Mouse (Mus musculus) embryo, embryonic 11 days (tissue): ENCODE measurements around the gene Trim66.
A peak's percentile ranks its signal among the peaks of the same experiment; 100 is the strongest.

Experiments used
- DNase-seq: peaks from one replicate; pipeline ENCODE4 v3.0.0-alpha.2; 2015

Gene Trim66

DNA sequence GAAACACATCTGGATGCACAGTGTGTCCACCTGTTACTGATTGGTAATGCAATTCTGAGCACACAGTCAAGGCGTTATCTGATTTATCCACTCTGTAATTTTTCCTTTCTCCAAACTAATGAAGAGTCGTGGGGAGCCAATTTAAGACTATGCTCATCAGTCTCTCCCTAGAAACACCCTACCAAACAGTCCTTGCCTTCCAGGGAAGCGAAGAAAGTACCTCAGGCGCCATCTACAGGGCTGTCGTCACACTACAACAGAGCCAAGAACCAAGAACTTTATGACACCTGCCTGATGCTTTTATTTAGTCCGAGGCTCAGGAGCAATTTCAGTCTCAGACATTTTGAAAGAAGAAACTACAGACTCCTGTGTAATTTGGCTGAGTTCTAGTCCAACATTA is 62.9 kb downstream of the Trim66 start:
- peak; percentile 64 for DNase-seq

DNA sequence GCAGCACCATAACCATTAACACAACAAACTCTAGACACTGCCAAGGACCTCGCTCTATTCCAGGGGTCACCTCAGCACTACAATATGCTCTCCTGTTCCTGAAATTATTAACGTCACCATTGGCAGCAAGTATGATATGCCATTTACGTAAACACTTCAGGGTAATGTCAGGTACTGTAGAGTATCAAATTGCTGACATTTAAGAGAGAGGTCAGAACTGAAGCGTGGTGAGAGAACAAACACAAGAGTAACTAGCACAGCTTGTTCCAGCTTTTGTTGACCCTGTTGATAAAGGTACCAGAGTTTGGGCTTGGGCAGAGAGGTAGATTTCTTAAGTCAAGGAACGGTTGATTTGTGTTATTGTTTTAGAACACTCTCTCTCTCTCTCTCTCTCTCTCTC is 65.2 kb downstream of the Trim66 start:
- DNase-seq, result no peak

- DNase-seq, result peak; percentile 22
Measured at GRCm38 (mm10) chr7:109440697-109441269, 67.2 kb downstream of the Trim66 start.

DNA sequence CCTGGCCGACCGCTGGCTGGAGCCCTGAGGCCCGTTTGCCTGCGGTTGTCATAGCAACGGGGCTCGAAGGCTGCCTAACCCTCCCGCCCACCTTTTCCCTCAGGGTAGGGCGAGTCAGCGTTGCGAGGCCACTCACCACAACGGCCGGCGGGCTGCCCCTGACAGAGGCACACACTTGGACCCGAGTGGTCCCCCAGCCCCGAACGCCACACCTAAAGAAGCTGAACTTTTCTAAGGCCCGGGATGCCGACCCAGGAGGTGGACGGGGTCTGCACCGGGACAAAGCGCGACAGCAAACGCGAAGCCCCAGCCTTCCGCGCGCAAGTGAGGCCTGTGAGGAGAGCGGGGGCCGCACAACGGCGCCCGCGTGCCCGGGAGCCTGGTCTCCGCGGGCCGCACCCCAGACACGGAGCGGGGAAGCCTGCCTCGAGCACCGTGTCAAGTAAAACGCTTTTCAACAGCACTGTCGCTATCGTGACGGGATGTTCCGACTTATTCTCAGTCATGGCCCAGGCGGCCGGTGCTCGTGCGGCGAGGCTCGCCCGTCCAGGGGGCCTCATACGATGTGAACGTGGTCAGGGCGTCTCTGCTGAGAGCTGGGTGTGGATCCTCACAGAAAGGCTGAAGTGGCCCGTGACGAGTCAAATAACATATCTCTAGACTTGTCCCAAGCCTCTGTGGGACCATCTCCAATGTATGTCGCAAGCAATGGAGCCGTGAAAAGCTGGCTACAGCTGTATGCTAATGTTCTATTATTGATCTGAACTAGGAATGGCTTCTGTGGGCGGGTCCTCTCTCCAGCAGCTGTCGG is 68.9 kb downstream of the Trim66 start, which contains the start of gene Stk33:
Stk33 (minus strand) TSS at position 301 of the 811 bp plus-strand sequence.
- DNase-seq, result peak; percentile 91

DNA sequence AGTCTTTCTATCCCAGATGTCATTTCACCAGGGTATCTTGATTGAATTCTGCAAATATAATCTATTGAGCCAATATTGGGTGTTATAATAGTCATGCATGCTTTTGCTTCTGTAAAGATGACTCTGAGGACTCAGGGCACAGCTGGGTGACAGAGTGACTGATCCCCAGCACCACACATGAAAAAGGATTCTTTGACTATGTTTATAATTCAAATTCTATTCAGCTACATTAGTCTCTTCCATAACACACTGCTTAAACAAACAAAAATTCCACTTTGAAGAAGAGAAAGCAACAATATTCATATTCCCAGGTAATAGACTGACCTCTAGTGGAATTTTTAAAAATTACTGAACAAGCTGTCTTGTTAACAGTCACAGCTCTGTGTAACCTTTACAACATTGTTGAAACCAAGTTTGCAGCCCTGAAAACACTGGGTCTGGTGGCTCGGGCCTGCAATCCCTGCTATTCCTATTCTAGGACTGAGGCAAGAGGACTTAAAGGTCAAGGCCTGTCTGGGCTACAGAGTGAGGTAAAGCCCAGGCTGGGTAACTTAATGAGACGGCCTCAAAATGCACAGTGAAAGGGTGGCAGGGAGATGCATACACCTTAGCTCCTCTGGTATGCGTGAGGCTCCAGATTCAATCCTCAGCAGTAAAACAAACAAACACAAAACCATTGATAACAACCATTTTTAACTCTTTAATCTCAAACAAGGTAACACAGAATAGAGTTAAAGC is 83.3 kb downstream of the Trim66 start:
- peak; percentile 53 for DNase-seq

DNA sequence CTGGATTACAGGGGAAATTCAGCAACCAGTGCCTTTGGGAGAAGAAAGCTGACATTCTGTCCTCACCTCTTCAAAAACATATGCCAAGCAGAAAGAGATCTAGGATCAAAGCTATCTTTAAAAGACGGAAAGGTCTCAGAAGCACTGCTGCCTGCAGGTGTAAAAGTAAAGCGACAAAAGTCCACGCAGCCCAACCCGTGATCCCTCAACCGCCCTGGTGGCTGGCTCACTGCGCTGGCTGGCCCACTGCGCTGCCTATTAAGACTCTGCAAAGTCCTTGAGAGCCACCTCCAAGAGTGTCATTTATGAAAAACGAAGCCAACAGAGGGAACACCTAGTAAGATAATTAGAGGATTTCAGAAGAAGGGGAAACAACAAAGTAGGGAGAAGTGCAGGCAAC is 85.1 kb downstream of the Trim66 start:
- no peak for DNase-seq

- peak; percentile 25 for DNase-seq
Measured at GRCm38 (mm10) chr7:109405491-109405890, 102.4 kb downstream of the Trim66 start.

- no peak for DNase-seq
Measured at GRCm38 (mm10) chr7:109399299-109399698, 108.6 kb downstream of the Trim66 start.
